Mouse (Mus musculus) bone marrow macrophage, adult 2 months (primary cell): ENCODE measurements around the gene Slc4a1.

Experiments
- CTCF ChIP-seq: IDR thresholded peaks from 2 replicates; pipeline ENCODE4 v1.5.1; 2012; ENCODE audit warnings: low read depth, mild to moderate bottlenecking, low read length, moderate library complexity
- POLR2A ChIP-seq: IDR thresholded peaks from 2 replicates; pipeline ENCODE4 v1.6.1; 2012; ENCODE audit warnings: mild to moderate bottlenecking, low read depth, low read length, borderline replicate concordance

DNA sequence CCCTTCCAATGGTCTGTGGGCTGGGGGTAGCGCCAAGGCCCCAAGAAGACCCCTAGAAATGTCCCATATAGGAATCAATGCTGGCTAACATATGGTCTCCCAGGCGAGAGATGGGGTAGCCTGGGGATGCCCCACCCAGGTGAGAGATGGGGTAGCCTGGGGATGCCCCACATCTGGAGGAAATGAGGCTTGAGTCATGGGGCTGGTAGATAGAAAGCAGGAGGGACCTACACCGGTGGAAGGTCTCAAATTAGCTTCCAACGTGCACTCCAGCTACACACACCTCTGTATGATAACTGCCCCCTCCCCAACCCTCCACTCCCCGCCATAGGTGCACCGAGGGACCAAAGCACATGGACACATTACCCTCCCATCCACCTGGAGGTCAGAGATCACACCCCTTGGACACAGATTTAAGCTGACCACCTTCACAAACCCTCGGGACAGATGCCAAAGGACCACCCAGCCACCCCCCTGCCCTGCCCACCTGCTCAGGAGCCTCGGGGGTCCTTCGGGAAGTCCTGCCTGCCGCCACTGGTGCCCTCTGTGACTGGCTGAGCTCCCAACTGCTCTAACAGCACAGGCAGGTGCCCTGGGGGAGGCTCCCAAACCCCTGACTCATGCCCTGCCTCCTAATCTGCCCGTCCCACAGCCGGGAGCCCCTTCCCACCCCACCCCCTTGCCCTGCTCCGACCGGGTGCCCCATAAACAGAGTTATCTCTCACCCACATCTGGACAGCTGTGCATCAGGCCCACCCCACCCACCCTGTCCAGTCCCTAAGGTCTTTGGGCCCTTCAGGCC lies 1.2 kb downstream of the Slc4a1 start:
- TF ChIP-seq CTCF (no peak), POLR2A (no peak)
